Mouse (Mus musculus) thymus, postnatal 36 days (tissue): Measurements from ENCODE around the gene Vmn1r220.
"Not testable (repeated sequence)": the region's sequence is repeated elsewhere in the genome, so short reads cannot be mapped to it uniquely, and the experiment has no call there.

Experiments
- DNase-seq, 2 experiments: peaks; one replicate each; pipeline ENCODE4 v3.0.0; 2022; ENCODE audit warnings: mixed read lengths in 2 of 2

The Vmn1r220 gene

GRCm38 (mm10) chr13:23187875-23188274 lies at the start of gene Vmn1r220:
TSS of gene Vmn1r220 (minus strand) at chr13:23187975.
- no peak for DNase-seq

GRCm38 (mm10) chr13:23235847-23236246 lies 48.1 kb upstream of the Vmn1r220 start, which contains the start of gene Vmn1r222:
TSS of gene Vmn1r222 (minus strand) at chr13:23235947.
- DNase-seq, result not testable (repeated sequence)

- not testable (repeated sequence) for DNase-seq
Measured at GRCm38 (mm10) chr13:23213827-23214226, 26.1 kb upstream of the Vmn1r220 start, which contains the start of gene Vmn1r221. TSS of gene Vmn1r221 (plus strand) at chr13:23214127.

- DNase-seq, result not testable (repeated sequence)
Measured at GRCm38 (mm10) chr13:23203885-23204284, 16.1 kb upstream of the Vmn1r220 start.

GRCm38 (mm10) chr13:23166471-23166870 lies 21.3 kb downstream of the Vmn1r220 start:
- DNase-seq, result not testable (repeated sequence)

- no peak for DNase-seq
Measured at GRCm38 (mm10) chr13:23159012-23159411, 28.8 kb downstream of the Vmn1r220 start, which contains the start of gene Vmn1r219. TSS of gene Vmn1r219 (plus strand) at chr13:23159312.

- no peak for DNase-seq
Measured at GRCm38 (mm10) chr13:23157848-23158247, 29.9 kb downstream of the Vmn1r220 start.

GRCm38 (mm10) chr13:23138880-23139279 lies 48.9 kb downstream of the Vmn1r220 start:
- no peak for DNase-seq

- no peak for DNase-seq
Measured at GRCm38 (mm10) chr13:23133501-23133900, 54.3 kb downstream of the Vmn1r220 start.

- no peak for DNase-seq
Measured at GRCm38 (mm10) chr13:23133099-23133498, 54.7 kb downstream of the Vmn1r220 start, which contains the start of gene Vmn1r218. TSS of gene Vmn1r218 (plus strand) at chr13:23133155.
